Mouse (Mus musculus) activated CD4-positive, CD25-positive, alpha-beta regulatory T cell, adult 9 weeks (primary cell): ENCODE results near the gene Marcksl1. TPM values are rescaled to one million over a fixed set of nuclear protein-coding genes. Genes with fewer than 3 reads are reported as not detected.

ENCODE experiments used
- polyA plus RNA-seq: library from polyadenylated mRNA; unstranded; fragments of 100-300 nt; shearing (Covaris generic); gene quantifications from one replicate; pipeline ENCODE4 v1.2.1, GENCODE M21; 2017

Gene Marcksl1
- 11.7 TPM for polyA plus RNA-seq

DNA sequence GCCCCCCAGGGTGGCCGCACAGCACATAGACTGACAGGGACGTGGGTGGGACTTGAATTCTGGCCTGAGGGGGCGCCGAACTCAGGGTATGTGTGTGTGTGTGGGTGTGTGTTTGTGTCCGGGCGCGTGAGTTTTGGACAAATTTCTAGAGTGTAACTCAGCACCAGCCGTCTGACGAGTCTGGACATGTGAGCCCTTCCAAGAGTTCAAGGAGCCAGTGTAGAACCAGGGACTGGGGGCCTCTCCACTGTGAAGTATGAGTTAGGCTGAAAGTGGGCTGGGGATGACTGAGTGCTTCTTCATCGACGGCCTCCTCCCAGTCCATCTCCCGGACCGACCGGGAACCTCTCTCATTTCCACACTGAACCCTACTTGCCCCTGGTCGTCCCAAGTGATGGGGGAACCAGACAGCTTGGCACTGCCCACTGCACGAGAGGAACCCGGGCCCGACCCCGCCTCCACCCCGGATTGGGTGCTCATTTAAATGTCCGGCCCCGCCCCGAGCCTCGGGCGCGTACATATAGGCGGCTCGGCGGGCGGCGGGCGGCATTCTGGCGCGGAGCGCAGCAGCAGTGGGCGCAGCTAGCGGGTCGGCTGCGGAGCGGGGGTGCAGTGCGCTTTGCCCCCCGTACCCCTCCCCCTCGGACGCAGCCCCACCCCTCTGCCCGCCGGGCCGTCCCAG is at the start of gene Marcksl1:
Gene Marcksl1 (plus strand): TSS at position 496 of the 682 bp plus-strand sequence.

DNA sequence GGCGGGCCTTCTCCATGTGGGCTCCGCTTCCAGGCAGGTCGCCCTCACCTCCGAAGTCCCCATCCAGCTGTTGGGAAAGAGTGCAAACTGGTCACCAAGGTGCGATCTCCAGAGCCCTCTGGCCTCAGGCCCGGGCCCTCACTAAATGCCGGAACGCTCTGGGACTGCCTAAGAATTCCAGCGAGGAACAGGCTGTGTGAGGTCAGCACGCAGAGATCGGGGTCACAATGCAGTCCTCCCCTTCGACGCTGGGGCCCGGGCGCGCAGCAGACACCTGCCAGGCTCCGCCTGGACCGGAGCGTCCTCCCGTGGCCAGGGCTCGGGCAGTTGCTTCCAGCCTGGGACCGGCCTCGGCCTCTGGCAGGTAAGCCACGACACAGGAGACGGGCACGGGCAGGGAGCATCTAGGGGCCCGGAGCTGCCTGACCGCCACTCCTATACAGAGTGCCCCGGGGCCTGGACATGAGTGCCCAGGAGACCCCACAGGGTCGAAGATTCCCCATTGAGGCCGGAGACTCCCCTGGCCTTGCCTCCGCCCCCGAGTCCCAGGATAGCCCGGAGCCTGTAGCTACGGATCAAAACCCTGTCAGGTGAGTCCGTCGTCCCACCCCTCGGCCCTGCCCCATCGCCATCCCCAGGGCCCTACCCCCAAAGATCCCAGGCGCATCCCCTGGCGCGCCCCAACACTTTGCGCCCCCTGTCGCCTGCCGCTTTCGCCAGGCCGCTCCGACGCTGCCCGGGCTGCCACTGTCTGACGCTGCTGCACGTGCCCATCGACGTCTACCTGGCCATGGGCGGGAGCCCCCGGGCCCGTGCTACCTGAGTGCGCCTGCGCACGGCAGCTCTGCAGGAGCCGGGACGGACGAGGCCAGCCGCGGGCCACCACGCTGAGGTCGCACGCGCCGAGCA is 22.2 kb upstream of the Marcksl1 start, which contains the start of the genes Tssk3 and Fam229a:
Gene Tssk3 (minus strand): TSS at position 51 of the 909 bp plus-strand sequence.
Gene Fam229a (plus strand): TSS at position 219 of the 909 bp plus-strand sequence.

DNA sequence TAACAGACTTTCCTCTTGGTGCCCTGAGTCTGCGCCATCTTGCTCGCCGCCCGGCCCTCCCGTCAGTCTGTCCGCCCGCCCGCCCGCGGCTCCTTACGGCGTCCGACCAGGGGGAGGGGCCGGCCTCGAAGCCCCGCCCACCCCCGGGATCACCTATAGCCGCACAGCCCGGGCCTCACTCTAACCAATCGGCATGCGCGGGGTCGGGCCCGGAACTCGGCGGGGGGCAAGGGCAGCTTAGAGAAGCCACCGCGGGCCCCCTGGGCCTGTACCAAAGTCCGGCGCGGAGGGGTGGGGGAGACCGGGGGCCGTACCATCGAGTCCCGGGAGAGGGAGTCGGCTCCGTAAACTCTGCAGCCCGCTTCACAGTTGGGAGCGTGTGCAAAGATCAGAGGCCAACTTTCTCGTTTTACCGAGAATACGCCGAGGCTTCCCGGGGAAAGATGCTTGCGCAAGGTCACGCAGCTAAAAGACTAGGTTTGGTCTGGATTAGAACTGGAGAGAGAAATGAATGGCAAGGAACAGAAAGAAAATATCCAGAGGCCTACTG is 29.3 kb downstream of the Marcksl1 start, which contains the start of gene Hdac1:
Gene Hdac1 (minus strand): TSS at position 122 of the 550 bp plus-strand sequence.

Other genes with a start within 250 kb of the Marcksl1 start
- 0.20 TPM for gene Sync, start 226.0 kb upstream of the Marcksl1 start, polyA plus RNA-seq
- 389 TPM for gene Rbbp4, start 178.2 kb upstream of the Marcksl1 start, polyA plus RNA-seq
- gene Zbtb8os, start 177.9 kb upstream of the Marcksl1 start, polyA plus RNA-seq = 84.4 TPM
- gene Zbtb8a, start 135.5 kb upstream of the Marcksl1 start, polyA plus RNA-seq = 8.7 TPM
- gene Zbtb8b, start 72.7 kb upstream of the Marcksl1 start, polyA plus RNA-seq = 0.09 TPM
- gene Bsdc1, start 52.0 kb upstream of the Marcksl1 start, polyA plus RNA-seq = 41.7 TPM
- gene Tssk3, start 22.6 kb upstream of the Marcksl1 start, polyA plus RNA-seq = not detected
- not detected for gene Fam229a, start 22.4 kb upstream of the Marcksl1 start, polyA plus RNA-seq
- 359 TPM for gene Hdac1, start 29.1 kb downstream of the Marcksl1 start, polyA plus RNA-seq
- 1,657 TPM for gene Lck, start 60.1 kb downstream of the Marcksl1 start, polyA plus RNA-seq
- gene Fam167b, start 65.0 kb downstream of the Marcksl1 start, polyA plus RNA-seq = not detected
- 207 TPM for gene Eif3i, start 87.1 kb downstream of the Marcksl1 start, polyA plus RNA-seq
- gene Tmem234, start 87.1 kb downstream of the Marcksl1 start, polyA plus RNA-seq = 247 TPM
- gene Dcdc2b, start 100.7 kb downstream of the Marcksl1 start, polyA plus RNA-seq = 6.0 TPM
- 45.5 TPM for gene Iqcc, start 105.5 kb downstream of the Marcksl1 start, polyA plus RNA-seq
- gene Ccdc28b, start 110.4 kb downstream of the Marcksl1 start, polyA plus RNA-seq = 41.1 TPM
- 94.7 TPM for gene Txlna, start 127.5 kb downstream of the Marcksl1 start, polyA plus RNA-seq
- 25.9 TPM for gene Kpna6, start 159.2 kb downstream of the Marcksl1 start, polyA plus RNA-seq
- gene Tmem39b, start 183.3 kb downstream of the Marcksl1 start, polyA plus RNA-seq = 20.8 TPM
- 35.5 TPM for gene Khdrbs1, start 228.7 kb downstream of the Marcksl1 start, polyA plus RNA-seq